Mouse (Mus musculus): ENCODE results near the gene Vav3. TPM values are rescaled to one million over a fixed set of nuclear protein-coding genes. Genes with fewer than 3 reads are reported as not detected.

Gene Vav3
- polyA plus RNA-seq, 1 experiment from 2014 or later: 3.3 TPM

GRCm38 (mm10) chr3:109311172-109311824, 29.2 kb upstream of the Vav3 start:
- no peak overlapping the region for H3K9ac ChIP-seq (ENCODE audit: low read length)
- H3K4me3 ChIP-seq (ENCODE audit: low read depth, low read length): no peak overlapping the region
- H3K4me2 ChIP-seq (ENCODE audit: low read depth, severe bottlenecking): no peak overlapping the region
- H3K27me3 ChIP-seq (ENCODE audit: control insufficient read depth, insufficient read depth, low read length): no peaks in the 10 kb centered on the region
- H3K4me1 ChIP-seq (ENCODE audit: control insufficient read depth, insufficient read depth, low read length): no peaks in the 10 kb centered on the region
- 81% methylated on average over 6 of the region's 6 CpGs for WGBS
- H3K9me3 ChIP-seq (ENCODE audit: control insufficient read depth, low read length): no peaks in the 10 kb centered on the region
- DNase-seq (ENCODE audit: low spot score): no peak
- no peaks in the 10 kb centered on the region for H3K36me3 ChIP-seq (ENCODE audit: control insufficient read depth, insufficient read depth, low read length)
- no peak overlapping the region for H3K27ac ChIP-seq (replicated peaks; ENCODE audit: low read depth, low read length)
- ATAC-seq (ENCODE audit: insufficient number of reproducible peaks, low FRiP score, low TSS enrichment, low read depth): no peak

- ATAC-seq (ENCODE audit: insufficient number of reproducible peaks, low FRiP score, low TSS enrichment, low read depth): no peak
- Histone ChIP-seq H3K9me3 (ENCODE audit: control insufficient read depth, low read length) (no peaks in the 10 kb centered on the region), H3K9ac (ENCODE audit: low read length) (no peak overlapping the region), H3K36me3 (ENCODE audit: control insufficient read depth, insufficient read depth, low read length) (no peaks in the 10 kb centered on the region), H3K27ac (replicated peaks; ENCODE audit: low read depth, low read length) (no peak overlapping the region), H3K27me3 (ENCODE audit: control insufficient read depth, insufficient read depth, low read length) (no peaks in the 10 kb centered on the region), H3K4me1 (ENCODE audit: control insufficient read depth, insufficient read depth, low read length) (no peaks in the 10 kb centered on the region), H3K4me3 (ENCODE audit: low read depth, low read length) (no peak overlapping the region), H3K4me2 (ENCODE audit: low read depth, severe bottlenecking) (no peak overlapping the region)
- DNase-seq (ENCODE audit: low spot score): no peak
- WGBS: 78% methylated on average over 3 of the region's 3 CpGs
Observed at GRCm38 (mm10) chr3:109311875-109312274, 28.6 kb upstream of the Vav3 start.

GRCm38 (mm10) chr3:109313501-109313900, 27.0 kb upstream of the Vav3 start:
- no peaks in the 10 kb centered on the region for H3K4me1 ChIP-seq (ENCODE audit: control insufficient read depth, insufficient read depth, low read length)
- H3K9me3 ChIP-seq (ENCODE audit: control insufficient read depth, low read length): no peaks in the 10 kb centered on the region
- no peaks in the 10 kb centered on the region for H3K36me3 ChIP-seq (ENCODE audit: control insufficient read depth, insufficient read depth, low read length)
- no peak for ATAC-seq (ENCODE audit: insufficient number of reproducible peaks, low FRiP score, low TSS enrichment, low read depth)
- H3K27ac ChIP-seq (replicated peaks; ENCODE audit: low read depth, low read length): no peak overlapping the region
- H3K4me2 ChIP-seq (ENCODE audit: low read depth, severe bottlenecking): no peak overlapping the region
- no peak overlapping the region for H3K9ac ChIP-seq (ENCODE audit: low read length)
- H3K4me3 ChIP-seq (ENCODE audit: low read depth, low read length): no peak overlapping the region
- 86% methylated on average over 2 of the region's 2 CpGs for WGBS
- H3K27me3 ChIP-seq (ENCODE audit: control insufficient read depth, insufficient read depth, low read length): no peaks in the 10 kb centered on the region
- no peak for DNase-seq (ENCODE audit: low spot score)

- no peak for ATAC-seq (ENCODE audit: insufficient number of reproducible peaks, low FRiP score, low TSS enrichment, low read depth)
- Histone ChIP-seq H3K4me3 (ENCODE audit: low read depth, low read length) (no peak overlapping the region), H3K9me3 (ENCODE audit: control insufficient read depth, low read length) (no peaks in the 10 kb centered on the region), H3K36me3 (ENCODE audit: control insufficient read depth, insufficient read depth, low read length) (no peaks in the 10 kb centered on the region), H3K4me1 (ENCODE audit: control insufficient read depth, insufficient read depth, low read length) (no peaks in the 10 kb centered on the region), H3K9ac (ENCODE audit: low read length) (no peak overlapping the region), H3K27ac (replicated peaks; ENCODE audit: low read depth, low read length) (no peak overlapping the region), H3K4me2 (ENCODE audit: low read depth, severe bottlenecking) (no peak overlapping the region), H3K27me3 (ENCODE audit: control insufficient read depth, insufficient read depth, low read length) (no peaks in the 10 kb centered on the region)
- no peak for DNase-seq (ENCODE audit: low spot score)
Observed at GRCm38 (mm10) chr3:109322225-109322624, 18.2 kb upstream of the Vav3 start.

- ATAC-seq (ENCODE audit: insufficient number of reproducible peaks, low FRiP score, low TSS enrichment, low read depth) (no peak), DNase-seq (ENCODE audit: low spot score) (no peak)
- Histone ChIP-seq H3K4me2 (ENCODE audit: low read depth, severe bottlenecking) (no peak overlapping the region), H3K27me3 (ENCODE audit: control insufficient read depth, insufficient read depth, low read length) (no peaks in the 10 kb centered on the region), H3K27ac (replicated peaks; ENCODE audit: low read depth, low read length) (no peak overlapping the region), H3K9ac (ENCODE audit: low read length) (no peak overlapping the region), H3K4me3 (ENCODE audit: low read depth, low read length) (no peak overlapping the region), H3K36me3 (ENCODE audit: control insufficient read depth, insufficient read depth, low read length) (no peaks in the 10 kb centered on the region), H3K4me1 (ENCODE audit: control insufficient read depth, insufficient read depth, low read length) (no peaks in the 10 kb centered on the region), H3K9me3 (ENCODE audit: control insufficient read depth, low read length) (no peaks in the 10 kb centered on the region)
- 60% methylated on average over 6 of the region's 7 CpGs for WGBS
Observed at GRCm38 (mm10) chr3:109323447-109324300, 16.8 kb upstream of the Vav3 start.

GRCm38 (mm10) chr3:109327128-109327527, 13.3 kb upstream of the Vav3 start:
- no peak overlapping the region for H3K4me3 ChIP-seq (ENCODE audit: low read depth, low read length)
- no peaks in the 10 kb centered on the region for H3K4me1 ChIP-seq (ENCODE audit: control insufficient read depth, insufficient read depth, low read length)
- H3K27ac ChIP-seq (replicated peaks; ENCODE audit: low read depth, low read length): no peak overlapping the region
- no peaks in the 10 kb centered on the region for H3K36me3 ChIP-seq (ENCODE audit: control insufficient read depth, insufficient read depth, low read length)
- H3K4me2 ChIP-seq (ENCODE audit: low read depth, severe bottlenecking): no peak overlapping the region
- 68% methylated on average over 3 of the region's 3 CpGs for WGBS
- no peaks in the 10 kb centered on the region for H3K27me3 ChIP-seq (ENCODE audit: control insufficient read depth, insufficient read depth, low read length)
- no peaks in the 10 kb centered on the region for H3K9me3 ChIP-seq (ENCODE audit: control insufficient read depth, low read length)
- no peak overlapping the region for H3K9ac ChIP-seq (ENCODE audit: low read length)
- no peak for ATAC-seq (ENCODE audit: insufficient number of reproducible peaks, low FRiP score, low TSS enrichment, low read depth)
- no peak for DNase-seq (ENCODE audit: low spot score)

- ATAC-seq (ENCODE audit: insufficient number of reproducible peaks, low FRiP score, low TSS enrichment, low read depth) (no peak), DNase-seq (ENCODE audit: low spot score) (no peak)
- H3K27me3 ChIP-seq (ENCODE audit: control insufficient read depth, insufficient read depth, low read length): no peaks in the 10 kb centered on the region
- H3K9me3 ChIP-seq (ENCODE audit: control insufficient read depth, low read length): no peaks in the 10 kb centered on the region
- no peak overlapping the region for H3K9ac ChIP-seq (ENCODE audit: low read length)
- H3K4me2 ChIP-seq (ENCODE audit: low read depth, severe bottlenecking): no peak overlapping the region
- H3K4me3 ChIP-seq (ENCODE audit: low read depth, low read length): no peak overlapping the region
- no peaks in the 10 kb centered on the region for H3K4me1 ChIP-seq (ENCODE audit: control insufficient read depth, insufficient read depth, low read length)
- WGBS: 60% methylated on average over 5 of the region's 5 CpGs
- no peak overlapping the region for H3K27ac ChIP-seq (replicated peaks; ENCODE audit: low read depth, low read length)
- no peaks in the 10 kb centered on the region for H3K36me3 ChIP-seq (ENCODE audit: control insufficient read depth, insufficient read depth, low read length)
Observed at GRCm38 (mm10) chr3:109332755-109333154, 7.7 kb upstream of the Vav3 start.

GRCm38 (mm10) chr3:109335470-109335869, 5.0 kb upstream of the Vav3 start:
- Histone ChIP-seq H3K36me3 (ENCODE audit: control insufficient read depth, insufficient read depth, low read length) (no peaks in the 10 kb centered on the region), H3K4me2 (ENCODE audit: low read depth, severe bottlenecking) (no peak overlapping the region), H3K27ac (replicated peaks; ENCODE audit: low read depth, low read length) (no peak overlapping the region), H3K27me3 (ENCODE audit: control insufficient read depth, insufficient read depth, low read length) (no peaks in the 10 kb centered on the region), H3K4me1 (ENCODE audit: control insufficient read depth, insufficient read depth, low read length) (no peaks in the 10 kb centered on the region), H3K9ac (ENCODE audit: low read length) (no peak overlapping the region), H3K4me3 (ENCODE audit: low read depth, low read length) (no peak overlapping the region), H3K9me3 (ENCODE audit: control insufficient read depth, low read length) (no peaks in the 10 kb centered on the region)
- DNase-seq (ENCODE audit: low spot score): no peak
- ATAC-seq (ENCODE audit: insufficient number of reproducible peaks, low FRiP score, low TSS enrichment, low read depth): no peak
- 79% methylated on average over 1 of the region's 1 CpGs for WGBS

All from limb, embryonic 11.5 days (tissue).